Mouse (Mus musculus) bone marrow macrophage, adult 2 months (primary cell): ENCODE measurements around the gene Spint3. TPM values are rescaled to one million over a fixed set of nuclear protein-coding genes. Genes with fewer than 3 reads are reported as not detected.

ENCODE experiments used
- H3K27ac ChIP-seq: 2 replicates; pipeline ENCODE4 v1.5.1; 2012; ENCODE audit warnings: low read depth, low read length; ENCODE audit not compliant: insufficient read depth
- H3K4me1 ChIP-seq: 2 replicates; pipeline ENCODE4 v1.6.1; 2012; ENCODE audit warnings: low read length; ENCODE audit not compliant: control insufficient read depth, insufficient read depth
- H3K4me3 ChIP-seq: 2 replicates; pipeline ENCODE4 v1.5.1; 2012; ENCODE audit warnings: mild to moderate bottlenecking, low read length, moderate library complexity; ENCODE audit not compliant: insufficient read depth
- CTCF ChIP-seq: IDR thresholded peaks from 2 replicates; pipeline ENCODE4 v1.5.1; 2012; ENCODE audit warnings: low read depth, mild to moderate bottlenecking, low read length, moderate library complexity
- POLR2A ChIP-seq: IDR thresholded peaks from 2 replicates; pipeline ENCODE4 v1.6.1; 2012; ENCODE audit warnings: mild to moderate bottlenecking, low read depth, low read length, borderline replicate concordance
- polyA plus RNA-seq: library from polyadenylated mRNA; stranded (reverse); fragments of >200 nt; gene quantifications from 2 replicates; pipeline ENCODE4 v1.2.4, GENCODE M21; 2012; ENCODE audit not compliant: missing spikeins, insufficient read depth, insufficient read length

Spint3 gene
- polyA plus RNA-seq, 1 experiment, result not detected

DNA sequence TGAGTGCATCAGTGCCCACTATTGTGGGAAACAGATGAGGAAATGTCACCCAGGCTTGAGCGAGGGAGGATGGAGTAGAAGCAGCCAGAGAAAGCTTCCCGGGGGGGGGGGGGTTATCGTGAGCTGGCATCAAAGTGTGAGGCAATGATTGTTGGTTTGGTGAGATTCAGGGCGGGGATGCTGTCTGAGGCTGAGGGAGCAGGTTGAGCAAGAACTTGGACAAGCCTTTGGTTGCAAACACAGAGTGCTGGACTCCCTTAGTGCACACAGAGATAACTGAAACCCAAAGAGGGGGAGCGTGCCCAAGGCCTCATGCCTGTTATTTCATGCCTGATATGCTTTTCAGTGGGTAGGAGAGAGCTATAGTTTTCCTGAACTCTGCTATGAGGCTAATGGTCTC lies 5.8 kb downstream of the Spint3 start:
- no peak for TF ChIP-seq CTCF
- Histone ChIP-seq H3K4me3 (no peak overlapping the region), H3K27ac (no peak overlapping the region), H3K4me1 (no peaks in the 10 kb centered on the region)

DNA sequence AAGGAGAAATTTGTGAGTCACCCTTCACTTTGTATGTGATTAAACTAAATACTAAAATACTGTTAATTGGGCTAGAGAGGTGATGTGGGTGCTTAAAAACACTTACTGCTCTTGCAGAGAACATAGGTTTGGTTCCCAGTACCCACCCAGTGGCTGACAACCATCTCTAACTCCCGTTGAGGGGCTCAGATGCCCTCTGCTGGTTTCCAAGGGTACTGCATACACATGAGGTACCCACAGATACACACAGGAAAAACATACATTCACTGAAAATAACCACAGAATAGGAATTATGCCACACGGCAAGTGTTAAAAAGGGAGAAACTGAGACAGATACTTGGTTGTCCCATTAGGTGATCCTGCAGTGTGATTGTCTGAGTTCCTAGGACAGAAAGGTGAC lies 6.3 kb downstream of the Spint3 start:
- no peak for TF ChIP-seq POLR2A
- TF ChIP-seq CTCF, result no peak
- H3K4me1 ChIP-seq, result no peaks in the 10 kb centered on the region
- no peak overlapping the region for H3K27ac ChIP-seq
- no peak overlapping the region for H3K4me3 ChIP-seq

DNA sequence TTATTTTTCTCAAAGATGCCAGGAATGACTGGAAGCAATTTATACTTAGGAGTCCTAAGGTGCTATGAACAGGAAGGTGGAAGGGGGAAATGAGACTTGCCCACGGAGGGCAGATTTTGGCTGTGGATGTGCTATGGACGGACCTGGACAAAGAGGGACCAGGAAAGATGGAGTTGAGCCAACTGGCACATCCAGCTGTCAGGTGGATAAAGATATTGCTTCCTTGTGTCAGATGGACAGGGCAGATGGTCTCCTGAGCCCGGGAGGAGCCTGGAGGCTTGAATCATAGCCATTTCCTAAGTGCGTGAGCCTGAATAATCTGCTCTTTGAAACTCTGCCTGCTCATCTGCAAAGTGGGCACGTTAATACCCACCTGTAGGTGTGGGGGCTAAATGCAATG lies 8.9 kb downstream of the Spint3 start:
- Histone ChIP-seq H3K27ac (no peak overlapping the region), H3K4me1 (no peaks in the 10 kb centered on the region), H3K4me3 (no peak overlapping the region)
- TF ChIP-seq CTCF (no peak), POLR2A (no peak)

DNA sequence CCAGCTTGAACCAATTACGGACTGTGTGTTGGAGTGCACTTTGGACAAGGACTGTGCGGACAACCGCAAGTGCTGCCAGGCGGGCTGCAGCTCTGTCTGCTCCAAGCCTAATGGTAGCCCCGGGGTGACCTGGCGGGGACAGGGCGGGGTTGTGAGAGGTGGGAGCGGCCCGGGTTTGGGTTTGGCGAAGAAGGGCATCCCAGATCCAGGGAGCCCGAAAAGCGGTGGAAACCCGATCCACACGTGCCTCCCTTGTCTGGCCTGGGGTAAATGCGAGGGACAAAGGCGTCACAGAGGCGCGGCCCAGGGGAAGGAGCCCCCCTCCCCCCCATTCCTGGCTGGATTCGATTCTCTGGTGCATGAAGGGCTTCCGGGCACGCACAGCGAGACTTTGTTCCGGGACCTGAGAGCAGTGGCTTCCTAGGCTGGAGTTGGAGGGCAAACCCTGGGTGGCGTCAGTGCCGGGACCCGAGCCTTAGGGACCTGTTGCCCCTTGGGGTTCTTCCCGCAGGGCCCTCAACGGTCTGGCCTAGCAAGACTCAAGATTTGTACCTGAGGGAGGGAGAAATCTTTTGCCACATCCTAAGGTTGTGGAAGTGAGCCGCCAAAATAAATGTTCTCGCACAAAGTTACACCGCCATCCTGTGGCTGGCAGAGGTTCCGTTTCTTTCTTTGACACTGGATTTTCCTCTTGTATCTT lies 9.8 kb downstream of the Spint3 start:
- Histone ChIP-seq H3K4me1 (no peaks in the 10 kb centered on the region), H3K4me3 (peak overlapping the region; percentile 33), H3K27ac (no peak overlapping the region)
- 0 out of 2 replicates have a peak, but pooled peaks have one; percentile 6 for TF ChIP-seq CTCF
- TF ChIP-seq POLR2A, result no peak

DNA sequence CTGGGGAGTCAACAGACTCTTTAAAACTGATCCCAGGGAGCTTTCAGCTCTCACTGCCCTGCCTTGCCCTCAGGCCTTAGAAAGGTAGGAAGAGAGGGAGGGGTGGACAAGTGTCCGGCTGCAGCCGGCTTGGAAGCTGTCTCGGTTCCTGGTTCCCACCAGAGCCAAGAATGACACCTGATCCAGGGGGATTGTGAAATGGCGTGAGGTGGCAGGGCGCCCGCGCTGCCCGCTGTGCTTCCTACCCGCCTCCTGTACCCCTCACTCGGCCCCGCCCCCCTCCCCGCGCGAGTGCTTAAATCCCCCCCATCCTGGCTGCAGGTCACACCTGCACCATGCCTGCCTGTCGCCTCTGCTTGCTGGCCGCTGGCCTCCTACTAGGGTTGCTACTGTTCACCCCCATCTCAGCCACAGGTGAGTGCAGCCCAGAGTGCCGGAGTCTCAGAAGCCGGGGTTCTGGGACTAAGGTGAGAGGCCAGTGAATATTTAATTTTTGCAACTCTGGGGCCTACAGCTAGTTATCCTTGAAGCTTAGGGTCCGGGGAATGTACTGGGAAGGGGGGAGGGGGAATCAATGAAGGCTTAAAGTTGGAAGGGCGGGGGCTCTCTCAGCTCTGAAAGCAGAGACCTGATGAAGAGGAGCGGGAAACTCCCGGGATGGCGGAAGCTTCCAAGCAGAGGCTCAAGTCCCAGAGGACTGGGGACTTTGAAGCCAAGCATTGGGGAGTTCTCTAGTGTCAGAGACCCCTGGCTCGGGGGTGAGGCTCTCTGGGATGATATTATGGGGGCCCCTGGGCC lies 10.7 kb downstream of the Spint3 start, which contains the start of gene Wfdc2:
Gene Wfdc2, plus strand, starts transcription at position 23 of the 798 bp plus-strand sequence.
- Histone ChIP-seq H3K27ac (no peak within 1 kb of the TSS), H3K4me3 (no peak within 1 kb of the TSS), H3K4me1 (no peaks in the 10 kb centered on the region)
- TF ChIP-seq CTCF, result no peak
- TF ChIP-seq POLR2A, result no peak

DNA sequence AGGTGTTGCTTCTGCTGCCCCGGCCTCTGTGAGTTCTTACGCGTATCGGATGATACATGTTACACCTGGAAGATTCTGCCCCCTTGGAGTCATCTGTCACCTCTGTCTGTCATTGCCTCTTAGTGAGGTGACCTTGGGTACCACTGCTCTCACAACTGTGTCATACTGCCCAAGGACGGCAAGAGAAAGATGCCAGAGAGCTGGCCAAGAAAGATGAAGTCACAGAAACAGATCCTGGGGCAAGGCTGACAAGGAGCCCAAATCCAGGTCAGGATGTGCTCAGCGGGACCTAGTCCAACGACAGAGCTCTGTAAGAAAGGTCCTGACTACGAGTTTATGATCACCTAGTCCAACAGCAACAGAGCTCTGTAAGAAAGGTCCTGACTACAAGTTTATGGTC lies 13.2 kb downstream of the Spint3 start:
- TF ChIP-seq POLR2A (no peak), CTCF (no peak)
- Histone ChIP-seq H3K4me1 (no peaks in the 10 kb centered on the region), H3K27ac (no peak overlapping the region), H3K4me3 (no peak overlapping the region)

DNA sequence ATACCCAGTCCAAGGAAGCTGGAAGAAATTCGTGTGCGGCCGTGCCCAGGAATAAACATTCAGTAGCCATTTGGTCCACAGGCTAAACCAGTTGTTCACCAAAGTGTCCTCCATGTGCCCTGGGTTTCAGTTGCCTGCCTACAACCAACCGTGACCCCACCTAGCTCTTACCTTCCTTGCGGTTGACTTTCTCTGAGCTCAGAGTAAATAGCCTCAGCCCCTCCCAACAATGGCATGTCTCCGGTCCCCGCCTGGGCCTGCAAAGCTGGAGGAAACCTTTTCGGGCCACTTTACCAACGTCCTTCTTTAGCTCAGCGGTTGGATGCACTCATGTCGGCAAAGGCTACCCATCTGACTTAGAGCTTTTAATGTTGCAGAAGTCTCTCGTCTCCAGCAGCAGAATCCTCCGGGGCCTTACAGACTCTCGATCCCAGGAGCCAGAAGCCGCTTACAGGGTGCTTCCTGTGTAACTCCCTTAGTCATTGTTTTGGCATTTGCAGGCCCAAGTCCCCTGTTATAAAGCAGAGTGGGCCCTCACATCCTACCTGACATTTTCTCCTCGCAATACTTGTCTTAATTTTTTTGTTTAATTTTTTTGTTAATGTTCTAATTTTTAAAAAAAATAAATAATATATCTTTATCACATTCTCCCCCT lies 14.1 kb downstream of the Spint3 start:
- no peak overlapping the region for H3K4me3 ChIP-seq
- H3K4me1 ChIP-seq, result no peaks in the 10 kb centered on the region
- no peak overlapping the region for H3K27ac ChIP-seq
- TF ChIP-seq CTCF (no peak), POLR2A (no peak)

DNA sequence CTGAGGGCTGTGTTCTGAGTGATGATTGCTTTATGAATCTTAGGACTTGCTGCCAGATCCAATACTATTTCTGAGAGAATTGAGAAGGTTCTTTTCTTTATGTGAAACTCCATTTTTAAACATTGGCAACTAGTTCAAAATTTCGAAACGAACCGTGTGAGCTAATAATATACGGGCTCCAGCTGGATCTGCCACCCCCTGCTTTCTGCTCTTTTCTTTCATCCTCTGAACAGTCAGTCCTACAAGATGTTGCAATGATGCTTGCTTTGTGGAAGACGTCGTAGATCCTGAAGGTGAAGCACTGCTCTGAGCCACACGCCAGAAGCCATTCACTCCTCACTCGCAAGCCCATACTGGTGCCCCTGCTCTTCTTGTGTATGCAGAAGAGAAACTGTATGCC lies 14.8 kb downstream of the Spint3 start:
- TF ChIP-seq POLR2A (no peak), CTCF (no peak)
- no peak overlapping the region for H3K27ac ChIP-seq
- H3K4me3 ChIP-seq, result no peak overlapping the region
- H3K4me1 ChIP-seq, result no peaks in the 10 kb centered on the region

DNA sequence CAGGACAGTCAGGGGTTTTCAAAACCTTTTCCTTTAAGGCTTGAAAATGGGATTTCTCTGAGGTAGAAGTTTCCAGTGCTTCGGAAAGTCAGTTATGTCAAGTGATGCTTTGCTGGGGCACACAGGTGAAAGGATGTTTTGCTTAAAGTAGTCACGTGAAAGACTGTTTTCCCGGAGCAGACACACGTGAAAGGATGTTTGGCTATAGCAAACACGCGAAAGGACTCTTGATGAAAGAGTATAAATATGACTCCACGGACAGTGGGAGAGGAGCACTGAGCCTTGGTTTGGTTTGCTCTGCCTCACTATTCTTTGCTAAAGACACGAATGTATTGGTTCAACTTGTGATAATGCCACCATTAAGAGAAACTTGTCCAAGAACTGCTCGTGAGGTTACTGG lies 21.8 kb downstream of the Spint3 start:
- TF ChIP-seq CTCF (no peak), POLR2A (no peak)
- Histone ChIP-seq H3K27ac (no peak overlapping the region), H3K4me3 (no peak overlapping the region), H3K4me1 (no peaks in the 10 kb centered on the region)

DNA sequence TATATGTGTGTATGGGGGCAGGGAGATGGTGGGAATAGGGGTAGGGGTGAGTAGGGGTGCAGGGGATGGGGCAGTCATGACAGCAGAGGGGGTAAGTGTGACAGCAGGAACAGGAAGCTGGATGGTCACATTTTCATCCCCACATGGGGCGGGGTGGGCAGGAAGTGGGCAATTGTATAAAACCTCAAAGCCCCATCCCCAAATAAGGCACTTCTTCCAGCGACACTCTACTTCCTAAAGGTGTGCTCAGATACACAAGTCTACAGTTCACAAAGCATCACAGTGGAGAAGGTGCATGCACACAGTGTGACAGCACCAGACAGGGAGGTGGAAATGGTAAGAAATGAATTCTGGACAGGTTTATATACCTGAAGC lies 22.4 kb downstream of the Spint3 start:
- Histone ChIP-seq H3K4me1 (no peaks in the 10 kb centered on the region), H3K27ac (no peak overlapping the region), H3K4me3 (no peak overlapping the region)
- no peak for TF ChIP-seq CTCF
- TF ChIP-seq POLR2A, result no peak
